Mouse (Mus musculus): ENCODE measurements around the gene Olfr414.

Olfr414 gene

GRCm38 (mm10) chr1:174423764-174424163 is at the start of gene Olfr414:
TSS of gene Olfr414 (plus strand) at chr1:174424064.
- DNase-seq (ENCODE audit: low read depth, low spot score): no peak

- no peak for DNase-seq (ENCODE audit: low read depth, low spot score)
Observed at GRCm38 (mm10) chr1:174390746-174391145, 33.1 kb upstream of the Olfr414 start, which contains the start of gene Olfr248. TSS of gene Olfr248 (plus strand) at chr1:174391046.

GRCm38 (mm10) chr1:174422959-174423358 is 905 bp upstream of the Olfr414 start:
- no peak for DNase-seq (ENCODE audit: low read depth, low spot score)

- DNase-seq (ENCODE audit: low read depth, low spot score): no peak
Observed at GRCm38 (mm10) chr1:174426180-174426986, 2.5 kb downstream of the Olfr414 start.

- DNase-seq (ENCODE audit: low read depth, low spot score): no peak
Observed at GRCm38 (mm10) chr1:174427402-174427801, 3.5 kb downstream of the Olfr414 start.

GRCm38 (mm10) chr1:174428407-174428806 is 4.5 kb downstream of the Olfr414 start:
- no peak for DNase-seq (ENCODE audit: low read depth, low spot score)

GRCm38 (mm10) chr1:174434121-174434520 is 10.3 kb downstream of the Olfr414 start:
- DNase-seq (ENCODE audit: low read depth, low spot score): no peak

GRCm38 (mm10) chr1:174441782-174442181 is 17.9 kb downstream of the Olfr414 start, which contains the start of gene Olfr220:
TSS of gene Olfr220 (plus strand) at chr1:174442082.
- no peak for DNase-seq (ENCODE audit: low read depth, low spot score)

GRCm38 (mm10) chr1:174455100-174455499 is 31.2 kb downstream of the Olfr414 start:
- DNase-seq (ENCODE audit: low read depth, low spot score): no peak

- no peak for DNase-seq (ENCODE audit: low read depth, low spot score)
Observed at GRCm38 (mm10) chr1:174465385-174465784, 41.5 kb downstream of the Olfr414 start.

- DNase-seq (ENCODE audit: low read depth, low spot score): no peak
Observed at GRCm38 (mm10) chr1:174466240-174466639, 42.4 kb downstream of the Olfr414 start.

- no peak for DNase-seq (ENCODE audit: low read depth, low spot score)
Observed at GRCm38 (mm10) chr1:174469736-174470135, 45.9 kb downstream of the Olfr414 start.

GRCm38 (mm10) chr1:174482567-174482966 is 58.7 kb downstream of the Olfr414 start:
- DNase-seq (ENCODE audit: low read depth, low spot score): no peak

All from WW6 (cell line).